Mouse (Mus musculus): Measurements from ENCODE around the gene Ints11. TPM values are rescaled to one million over a fixed set of nuclear protein-coding genes. Genes with fewer than 3 reads are reported as not detected.
A peak's percentile ranks its signal among the peaks of the same experiment; 100 is the strongest.

Ints11 gene
- polyA plus RNA-seq, 1 experiment from 2014 or later: 95.4 TPM

- Histone ChIP-seq H3K36me3 (peaks cover 48% of the 10 kb centered on the region), H3K27me3 (no peaks in the 10 kb centered on the region), H3K27ac (replicated peaks) (no peak overlapping the region), H3K9ac (replicated peaks) (no peak overlapping the region), H3K4me3 (no peak overlapping the region), H3K4me2 (replicated peaks) (no peak overlapping the region), H3K4me1 (peaks cover 28% of the 10 kb centered on the region), H3K9me3 (no peaks in the 10 kb centered on the region)
- WGBS: 97% methylated on average over 7 of the region's 7 CpGs
- ATAC-seq (ENCODE audit: low FRiP score, low read depth): no peak
Measured at GRCm38 (mm10) chr4:155871404-155871803, 2.1 kb downstream of the Ints11 start.

GRCm38 (mm10) chr4:155883587-155883986 is 14.2 kb downstream of the Ints11 start:
- Histone ChIP-seq H3K9ac (replicated peaks) (no peak overlapping the region), H3K4me3 (no peak overlapping the region), H3K4me1 (no peaks in the 10 kb centered on the region), H3K36me3 (peaks cover 60% of the 10 kb centered on the region), H3K27ac (replicated peaks) (no peak overlapping the region), H3K27me3 (no peaks in the 10 kb centered on the region), H3K4me2 (replicated peaks) (no peak overlapping the region), H3K9me3 (no peaks in the 10 kb centered on the region)
- ATAC-seq (ENCODE audit: low FRiP score, low read depth): no peak
- 88% methylated on average over 3 of the region's 3 CpGs for WGBS

- Histone ChIP-seq H3K4me3 (no peak overlapping the region), H3K4me2 (replicated peaks) (no peak overlapping the region), H3K4me1 (peaks cover 11% of the 10 kb centered on the region), H3K27me3 (no peaks in the 10 kb centered on the region), H3K9ac (replicated peaks) (no peak overlapping the region), H3K9me3 (no peaks in the 10 kb centered on the region), H3K27ac (replicated peaks) (no peak overlapping the region), H3K36me3 (peaks cover 64% of the 10 kb centered on the region)
- ATAC-seq (ENCODE audit: low FRiP score, low read depth): no peak
- 95% methylated on average over 5 of the region's 5 CpGs for WGBS
Measured at GRCm38 (mm10) chr4:155886330-155886729, 17.0 kb downstream of the Ints11 start.

GRCm38 (mm10) chr4:155887674-155888073 is 18.3 kb downstream of the Ints11 start:
- WGBS: 89% methylated on average over 10 of the region's 10 CpGs
- H3K27me3 ChIP-seq: no peaks in the 10 kb centered on the region
- H3K4me1 ChIP-seq: peaks cover 12% of the 10 kb centered on the region
- H3K9me3 ChIP-seq: no peaks in the 10 kb centered on the region
- no peak overlapping the region for H3K27ac ChIP-seq (replicated peaks)
- H3K4me2 ChIP-seq (replicated peaks): no peak overlapping the region
- ATAC-seq (ENCODE audit: low FRiP score, low read depth): no peak
- H3K36me3 ChIP-seq: peaks cover 64% of the 10 kb centered on the region
- H3K9ac ChIP-seq (replicated peaks): no peak overlapping the region
- H3K4me3 ChIP-seq: no peak overlapping the region

- H3K9me3 ChIP-seq: no peaks in the 10 kb centered on the region
- no peak overlapping the region for H3K9ac ChIP-seq (replicated peaks)
- 94% methylated on average over 9 of the region's 9 CpGs for WGBS
- H3K4me1 ChIP-seq: peaks cover 17% of the 10 kb centered on the region
- no peak overlapping the region for H3K4me3 ChIP-seq
- no peak overlapping the region for H3K27ac ChIP-seq (replicated peaks)
- H3K36me3 ChIP-seq: peaks cover 62% of the 10 kb centered on the region
- no peak for ATAC-seq (ENCODE audit: low FRiP score, low read depth)
- no peaks in the 10 kb centered on the region for H3K27me3 ChIP-seq
- no peak overlapping the region for H3K4me2 ChIP-seq (replicated peaks)
Measured at GRCm38 (mm10) chr4:155888181-155888580, 18.8 kb downstream of the Ints11 start.

- Histone ChIP-seq H3K9me3 (no peaks in the 10 kb centered on the region), H3K27me3 (no peaks in the 10 kb centered on the region), H3K36me3 (peaks cover 51% of the 10 kb centered on the region), H3K4me2 (replicated peaks) (no peak overlapping the region), H3K9ac (replicated peaks) (no peak overlapping the region), H3K4me3 (no peak overlapping the region), H3K27ac (replicated peaks) (no peak overlapping the region), H3K4me1 (peaks cover 28% of the 10 kb centered on the region)
- ATAC-seq (ENCODE audit: low FRiP score, low read depth): no peak
- 87% methylated on average over 5 of the region's 5 CpGs for WGBS
Measured at GRCm38 (mm10) chr4:155889316-155889715, 20.0 kb downstream of the Ints11 start.

- Histone ChIP-seq H3K27me3 (no peaks in the 10 kb centered on the region), H3K4me1 (peaks cover 42% of the 10 kb centered on the region), H3K4me2 (replicated peaks) (peak overlapping the region; percentile 96), H3K27ac (replicated peaks) (no peak overlapping the region), H3K9me3 (no peaks in the 10 kb centered on the region), H3K4me3 (peak overlapping the region; percentile 94), H3K36me3 (peaks cover 39% of the 10 kb centered on the region), H3K9ac (replicated peaks) (peak overlapping the region; percentile 94)
- 0 out of 2 replicates have a peak, but pooled peaks have one; percentile 0 for ATAC-seq (ENCODE audit: low FRiP score, low read depth)
- WGBS: under 1% methylated on average over 34 of the region's 34 CpGs
Measured at GRCm38 (mm10) chr4:155891011-155891471, 21.7 kb downstream of the Ints11 start.

- Histone ChIP-seq H3K27ac (replicated peaks) (peak within 1 kb of the TSS; percentile 99), H3K9me3 (no peaks in the 10 kb centered on the region), H3K4me1 (peaks cover 42% of the 10 kb centered on the region), H3K27me3 (no peaks in the 10 kb centered on the region), H3K4me3 (peak within 1 kb of the TSS; percentile 94), H3K9ac (replicated peaks) (peak within 1 kb of the TSS; percentile 94), H3K4me2 (replicated peaks) (peak within 1 kb of the TSS; percentile 96), H3K36me3 (peaks cover 39% of the 10 kb centered on the region)
- WGBS: under 1% methylated on average over 51 of the region's 52 CpGs
- ATAC-seq (ENCODE audit: low FRiP score, low read depth): peak; percentile 89
Measured at GRCm38 (mm10) chr4:155891551-155892001, 22.2 kb downstream of the Ints11 start, which contains the start of the genes Pusl1 and Acap3. TSS of gene Pusl1 (minus strand) at chr4:155891781. TSS of gene Acap3 (plus strand) at chr4:155891822.

- Histone ChIP-seq H3K36me3 (peaks cover 39% of the 10 kb centered on the region), H3K4me1 (peaks cover 42% of the 10 kb centered on the region), H3K9ac (replicated peaks) (peak overlapping the region; percentile 94), H3K4me2 (replicated peaks) (peak overlapping the region; percentile 96), H3K4me3 (peak overlapping the region; percentile 94), H3K27ac (replicated peaks) (peak overlapping the region; percentile 99), H3K27me3 (no peaks in the 10 kb centered on the region), H3K9me3 (no peaks in the 10 kb centered on the region)
- ATAC-seq (ENCODE audit: low FRiP score, low read depth): peak; percentile 91
- WGBS: under 1% methylated on average over 46 of the region's 56 CpGs
Measured at GRCm38 (mm10) chr4:155892017-155892416, 22.7 kb downstream of the Ints11 start.

- Histone ChIP-seq H3K27ac (replicated peaks) (peak overlapping the region; percentile 99), H3K27me3 (no peaks in the 10 kb centered on the region), H3K4me2 (replicated peaks) (peak overlapping the region; percentile 96), H3K36me3 (peaks cover 36% of the 10 kb centered on the region), H3K9ac (replicated peaks) (peak overlapping the region; percentile 94), H3K4me1 (peaks cover 42% of the 10 kb centered on the region), H3K9me3 (no peaks in the 10 kb centered on the region), H3K4me3 (peak overlapping the region; percentile 94)
- WGBS: 7% methylated on average over 34 of the region's 37 CpGs
- ATAC-seq (ENCODE audit: low FRiP score, low read depth): peak; percentile 64
Measured at GRCm38 (mm10) chr4:155892438-155893211, 23.3 kb downstream of the Ints11 start.

- H3K27ac ChIP-seq (replicated peaks): no peak overlapping the region
- H3K27me3 ChIP-seq: no peaks in the 10 kb centered on the region
- 75% methylated on average over 7 of the region's 8 CpGs for WGBS
- peaks cover 42% of the 10 kb centered on the region for H3K4me1 ChIP-seq
- peak overlapping the region; percentile 96 for H3K4me2 ChIP-seq (replicated peaks)
- peak overlapping the region; percentile 94 for H3K9ac ChIP-seq (replicated peaks)
- peak overlapping the region; percentile 94 for H3K4me3 ChIP-seq
- ATAC-seq (ENCODE audit: low FRiP score, low read depth): no peak
- H3K9me3 ChIP-seq: no peaks in the 10 kb centered on the region
- peaks cover 33% of the 10 kb centered on the region for H3K36me3 ChIP-seq
Measured at GRCm38 (mm10) chr4:155893212-155893690, 23.9 kb downstream of the Ints11 start.

GRCm38 (mm10) chr4:155894311-155894881 is 25.1 kb downstream of the Ints11 start:
- no peak for ATAC-seq (ENCODE audit: low FRiP score, low read depth)
- Histone ChIP-seq H3K4me3 (peak overlapping the region; percentile 94), H3K4me1 (peaks cover 42% of the 10 kb centered on the region), H3K36me3 (peaks cover 33% of the 10 kb centered on the region), H3K9ac (replicated peaks) (peak overlapping the region; percentile 94), H3K27ac (replicated peaks) (peak overlapping the region; percentile 15; the same call in 1 of the 2 replicates), H3K4me2 (replicated peaks) (peak overlapping the region; percentile 96), H3K9me3 (no peaks in the 10 kb centered on the region), H3K27me3 (no peaks in the 10 kb centered on the region)
- 42% methylated on average over 8 of the region's 8 CpGs for WGBS

Measured in midbrain, embryonic 12.5 days (tissue).